Mouse (Mus musculus) hindbrain, embryonic 13.5 days (tissue): ENCODE data around the gene Hdc. TPM values are rescaled to one million over a fixed set of nuclear protein-coding genes. Genes with fewer than 3 reads are reported as not detected.

Experiments used
- polyA plus RNA-seq: library from polyadenylated mRNA; unstranded; fragments of >200 nt; fragmentation: Nextera tagmentation; extraction: Ambion mirVana; gene quantifications from 2 replicates; pipeline ENCODE4 v1.2.1, GENCODE M21; 2015

Gene Hdc
- polyA plus RNA-seq, 1 experiment from 2014 or later = 2.8 TPM

Other genes with a start within 250 kb of the Hdc start
- gene Atp8b4, start 118.6 kb downstream of the Hdc start, polyA plus RNA-seq = 0.06 and 0.19 TPM in 2 replicates
- 6.4 and 6.7 TPM in 2 replicates for gene Slc27a2, start 66.9 kb downstream of the Hdc start, polyA plus RNA-seq
- gene Gabpb1, start 57.0 kb upstream of the Hdc start, polyA plus RNA-seq = 51.7 and 52.6 TPM in 2 replicates
- gene Usp8, start 88.0 kb upstream of the Hdc start, polyA plus RNA-seq = 29.1 and 29.4 TPM in 2 replicates
- gene Usp50, start 164.2 kb upstream of the Hdc start, polyA plus RNA-seq = 2.9 and 3.4 TPM in 2 replicates